Mouse (Mus musculus) limb, embryonic 13.5 days (tissue): ENCODE measurements at regions not wholly inside any gene's neighbourhood (a gene's known extent, or its start where the extent isn't known, plus 50 kb on each side); places are given as distances from the start of the nearest gene placed in this dataset.

ENCODE experiments used
- ATAC-seq: fragments of 200-750 bp; cut with Nextera tagmentation; 2 replicates; pipeline ENCODE4 v1.8.0; 2017; ENCODE audit warnings: low read depth, moderate number of reproducible peaks, moderate TSS enrichment; ENCODE audit not compliant: low FRiP score
- H3K27ac ChIP-seq: fragments of 300-500 bp; sonication (generic); 2 replicates; pipeline ENCODE4 v1.5.1; 2015; ENCODE audit warnings: inconsistent platforms, mild to moderate bottlenecking, moderate library complexity
- H3K27me3 ChIP-seq: fragments of 300-500 bp; sonication (generic); 2 replicates; pipeline ENCODE4 v1.6.1; 2015; ENCODE audit warnings: mild to moderate bottlenecking, inconsistent platforms
- H3K36me3 ChIP-seq: fragments of 300-500 bp; sonication (generic); 2 replicates; pipeline ENCODE4 v1.6.1; 2015; ENCODE audit warnings: inconsistent platforms, mild to moderate bottlenecking, moderate library complexity
- H3K4me1 ChIP-seq: fragments of 300-500 bp; sonication (generic); 2 replicates; pipeline ENCODE4 v1.6.1; 2015; ENCODE audit warnings: inconsistent platforms
- H3K4me2 ChIP-seq: fragments of 300-500 bp; sonication (generic); replicated peaks from 2 replicates; pipeline ENCODE4 v1.6.1; 2015; ENCODE audit warnings: inconsistent platforms, mild to moderate bottlenecking, moderate library complexity
- H3K4me3 ChIP-seq: fragments of 300-500 bp; sonication (generic); 2 replicates; pipeline ENCODE4 v1.5.1; 2015; ENCODE audit warnings: moderate library complexity, mild to moderate bottlenecking, inconsistent platforms
- H3K9ac ChIP-seq: fragments of 300-500 bp; sonication (generic); 2 replicates; pipeline ENCODE4 v1.6.1; 2015; ENCODE audit warnings: mild to moderate bottlenecking, inconsistent platforms
- H3K9me3 ChIP-seq: fragments of 300-500 bp; sonication (generic); 2 replicates; pipeline ENCODE4 v1.6.1; 2016; ENCODE audit warnings: inconsistent platforms
- WGBS: fragments of 180-500 bp; shearing (Covaris S2); methylation state at CpG from one replicate; pipeline ENCODE4 v1.1.7; 2015; 5-methylcytosine and 5-hydroxymethylcytosine counted together

GRCm38 (mm10) chr12:77061562-77061847 is 99.5 kb upstream of the Max start:
- Histone ChIP-seq H3K4me1 (peaks cover 17% of the 10 kb centered on the region; the same call in 1 of the 2 replicates), H3K36me3 (no peaks in the 10 kb centered on the region), H3K9me3 (no peaks in the 10 kb centered on the region), H3K4me3 (no peak overlapping the region), H3K27ac (no peak overlapping the region), H3K27me3 (no peaks in the 10 kb centered on the region), H3K4me2 (no peak overlapping the region), H3K9ac (no peak overlapping the region)
- WGBS: 81% methylated on average over 5 of the region's 5 CpGs
- no peak for ATAC-seq

GRCm38 (mm10) chr12:77060766-77061561 is 99.0 kb upstream of the Max start:
- Histone ChIP-seq H3K4me1 (peaks cover 17% of the 10 kb centered on the region; the same call in 1 of the 2 replicates), H3K4me3 (no peak overlapping the region), H3K27ac (no peak overlapping the region), H3K27me3 (no peaks in the 10 kb centered on the region), H3K36me3 (no peaks in the 10 kb centered on the region), H3K4me2 (peak overlapping the region; percentile 56), H3K9ac (no peak overlapping the region), H3K9me3 (no peaks in the 10 kb centered on the region)
- WGBS: 84% methylated on average over 9 of the region's 9 CpGs
- ATAC-seq: no peak

- no peak overlapping the region for H3K9ac ChIP-seq
- peaks cover 17% of the 10 kb centered on the region; the same call in 1 of the 2 replicates for H3K4me1 ChIP-seq
- no peaks in the 10 kb centered on the region for H3K9me3 ChIP-seq
- H3K27ac ChIP-seq: no peak overlapping the region
- peak; percentile 64; the same call in 1 of the 2 replicates for ATAC-seq
- H3K36me3 ChIP-seq: no peaks in the 10 kb centered on the region
- H3K4me2 ChIP-seq: peak overlapping the region; percentile 56
- no peaks in the 10 kb centered on the region for H3K27me3 ChIP-seq
- H3K4me3 ChIP-seq: peak overlapping the region; percentile 21
- whole genome bisulfite sequencing: 20% methylated on average over 16 of the region's 16 CpGs
These were observed 98.2 kb upstream of the Max start for GRCm38 (mm10) chr12:77060060-77060695.

GRCm38 (mm10) chr12:77059679-77060059 is 97.7 kb upstream of the Max start:
- H3K4me3 ChIP-seq: no peak overlapping the region
- ATAC-seq: no peak
- peak overlapping the region; percentile 56 for H3K4me2 ChIP-seq
- no peaks in the 10 kb centered on the region for H3K9me3 ChIP-seq
- no peaks in the 10 kb centered on the region for H3K36me3 ChIP-seq
- no peak overlapping the region for H3K9ac ChIP-seq
- H3K27me3 ChIP-seq: no peaks in the 10 kb centered on the region
- no peak overlapping the region for H3K27ac ChIP-seq
- 83% methylated on average over 4 of the region's 4 CpGs for WGBS
- H3K4me1 ChIP-seq: peaks cover 17% of the 10 kb centered on the region; the same call in 1 of the 2 replicates

- Histone ChIP-seq H3K9ac (no peak overlapping the region), H3K27me3 (no peaks in the 10 kb centered on the region), H3K36me3 (no peaks in the 10 kb centered on the region), H3K4me3 (no peak overlapping the region), H3K4me2 (no peak overlapping the region), H3K4me1 (peaks cover 13% of the 10 kb centered on the region; the same call in 1 of the 2 replicates), H3K27ac (no peak overlapping the region), H3K9me3 (no peaks in the 10 kb centered on the region)
- 29% methylated on average over 4 of the region's 4 CpGs for WGBS
- ATAC-seq: no peak
These were observed 96.7 kb upstream of the Max start for GRCm38 (mm10) chr12:77058596-77059190.

- no peak overlapping the region for H3K9ac ChIP-seq
- no peak overlapping the region for H3K4me2 ChIP-seq
- no peak for ATAC-seq
- H3K36me3 ChIP-seq: no peaks in the 10 kb centered on the region
- H3K27ac ChIP-seq: no peak overlapping the region
- H3K4me3 ChIP-seq: no peak overlapping the region
- WGBS: 70% methylated on average over 5 of the region's 5 CpGs
- no peaks in the 10 kb centered on the region for H3K27me3 ChIP-seq
- H3K4me1 ChIP-seq: peaks cover 13% of the 10 kb centered on the region; the same call in 1 of the 2 replicates
- no peaks in the 10 kb centered on the region for H3K9me3 ChIP-seq
These were observed 94.9 kb upstream of the Max start for GRCm38 (mm10) chr12:77056748-77057370.

GRCm38 (mm10) chr12:77054700-77055099 is 92.7 kb upstream of the Max start:
- WGBS: 85% methylated on average over 5 of the region's 5 CpGs
- H3K4me1 ChIP-seq: peaks cover 3% of the 10 kb centered on the region; the same call in 1 of the 2 replicates
- no peaks in the 10 kb centered on the region for H3K9me3 ChIP-seq
- no peak overlapping the region for H3K27ac ChIP-seq
- H3K9ac ChIP-seq: no peak overlapping the region
- no peak for ATAC-seq
- H3K36me3 ChIP-seq: no peaks in the 10 kb centered on the region
- peaks cover under 1% of the 10 kb centered on the region; the same call in 1 of the 2 replicates for H3K27me3 ChIP-seq
- H3K4me3 ChIP-seq: no peak overlapping the region
- no peak overlapping the region for H3K4me2 ChIP-seq

GRCm38 (mm10) chr12:77054211-77054610 is 92.2 kb upstream of the Max start:
- no peak for ATAC-seq
- Histone ChIP-seq H3K9me3 (no peaks in the 10 kb centered on the region), H3K4me2 (no peak overlapping the region), H3K4me1 (peaks cover 3% of the 10 kb centered on the region; the same call in 1 of the 2 replicates), H3K36me3 (no peaks in the 10 kb centered on the region), H3K27ac (no peak overlapping the region), H3K27me3 (peaks cover 6% of the 10 kb centered on the region), H3K4me3 (no peak overlapping the region), H3K9ac (no peak overlapping the region)
- 93% methylated on average over 7 of the region's 7 CpGs for WGBS

GRCm38 (mm10) chr12:77052853-77053252 is 90.9 kb upstream of the Max start:
- WGBS: 75% methylated on average over 6 of the region's 6 CpGs
- no peak overlapping the region for H3K4me3 ChIP-seq
- no peak for ATAC-seq

GRCm38 (mm10) chr12:77048380-77048779 is 86.4 kb upstream of the Max start:
- no peak overlapping the region for H3K9ac ChIP-seq
- H3K27ac ChIP-seq: no peak overlapping the region
- no peaks in the 10 kb centered on the region for H3K9me3 ChIP-seq
- no peak overlapping the region for H3K4me3 ChIP-seq
- H3K4me2 ChIP-seq: no peak overlapping the region
- 53% methylated on average over 11 of the region's 11 CpGs for WGBS
- peaks cover 6% of the 10 kb centered on the region for H3K4me1 ChIP-seq
- ATAC-seq: no peak
- H3K27me3 ChIP-seq: peaks cover 39% of the 10 kb centered on the region
- no peaks in the 10 kb centered on the region for H3K36me3 ChIP-seq

More at GRCm38 (mm10) chr12:77052853-77053252, 90.9 kb upstream of the Max start:
- H3K4me1 ChIP-seq: peaks cover 3% of the 10 kb centered on the region; the same call in 1 of the 2 replicates
- H3K36me3 ChIP-seq: no peaks in the 10 kb centered on the region
- no peak overlapping the region for H3K4me2 ChIP-seq
- H3K27ac ChIP-seq: no peak overlapping the region
- no peak overlapping the region for H3K9ac ChIP-seq
- peaks cover 18% of the 10 kb centered on the region for H3K27me3 ChIP-seq
- no peaks in the 10 kb centered on the region for H3K9me3 ChIP-seq

- Histone ChIP-seq H3K27ac (no peak overlapping the region), H3K4me2 (no peak overlapping the region), H3K27me3 (peaks cover 39% of the 10 kb centered on the region), H3K4me3 (no peak overlapping the region), H3K9me3 (no peaks in the 10 kb centered on the region), H3K4me1 (peaks cover 10% of the 10 kb centered on the region), H3K9ac (no peak overlapping the region), H3K36me3 (no peaks in the 10 kb centered on the region)
- no peak for ATAC-seq
- WGBS: 83% methylated on average over 1 of the region's 1 CpGs
These were observed 85.3 kb upstream of the Max start for GRCm38 (mm10) chr12:77047273-77047672.

GRCm38 (mm10) chr12:77045956-77046355 is 84.0 kb upstream of the Max start:
- no peak overlapping the region for H3K4me3 ChIP-seq
- WGBS: 31% methylated on average over 2 of the region's 2 CpGs
- no peak overlapping the region for H3K9ac ChIP-seq
- H3K27ac ChIP-seq: no peak overlapping the region
- H3K9me3 ChIP-seq: no peaks in the 10 kb centered on the region
- ATAC-seq: no peak
- H3K27me3 ChIP-seq: peaks cover 45% of the 10 kb centered on the region
- no peak overlapping the region for H3K4me2 ChIP-seq
- H3K4me1 ChIP-seq: peaks cover 10% of the 10 kb centered on the region
- no peaks in the 10 kb centered on the region for H3K36me3 ChIP-seq
